Mouse (Mus musculus) cortical plate, adult 2 months (tissue): ENCODE results near the gene E2f7.

Experiments
- CTCF ChIP-seq: fragments of 200-500 bp; IDR thresholded peaks from 2 replicates; pipeline ENCODE4 v1.5.1; 2011; ENCODE audit warnings: mild to moderate bottlenecking, control low read depth, low read length; ENCODE audit not compliant: insufficient read depth; ENCODE audit errors: extremely low read depth
- POLR2A ChIP-seq: fragments of 200-500 bp; IDR thresholded peaks from 2 replicates; pipeline ENCODE4 v1.6.1; 2011; ENCODE audit warnings: mild to moderate bottlenecking, low read length, control low read depth; ENCODE audit not compliant: insufficient read depth; ENCODE audit errors: extremely low read depth

GRCm38 (mm10) chr10:110752849-110753248 is 7.6 kb downstream of the E2f7 start:
- TF ChIP-seq POLR2A (no peak), CTCF (no peak)
